Mouse (Mus musculus): ENCODE measurements around the gene Prr29.

DNA sequence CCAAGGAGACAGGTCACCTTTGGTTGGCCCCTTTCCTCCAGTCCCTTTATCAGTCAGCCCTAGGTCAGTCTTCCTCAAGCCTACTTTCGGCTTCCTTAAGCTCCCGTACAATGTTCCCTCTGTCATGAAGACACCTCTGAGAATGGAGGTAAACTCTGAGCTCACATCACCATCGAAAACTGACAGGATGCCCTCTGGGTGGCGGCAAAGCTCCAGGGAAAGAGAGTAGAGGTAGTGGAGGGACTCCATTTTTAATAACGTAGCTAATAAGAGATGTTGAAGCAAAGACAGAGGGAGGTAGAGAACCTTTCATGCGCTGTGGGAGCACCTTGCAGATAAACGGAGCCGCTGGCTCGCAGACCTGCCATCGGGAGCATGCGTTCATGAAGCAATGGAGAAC lies 15.7 kb downstream of the Prr29 start:
- TF ChIP-seq CTCF (IDR thresholded peaks at IDR 0.05; ENCODE audit: low read depth, low read length) (peak; percentile 22; the same call in 1 of the 2 replicates), POLR2A (IDR thresholded peaks at IDR 0.05; ENCODE audit: extremely low read depth, insufficient read depth, low read length) (no peak)
